Mouse (Mus musculus): ENCODE results near the gene Ccer2. TPM values are rescaled to one million over a fixed set of nuclear protein-coding genes. Genes with fewer than 3 reads are reported as not detected.

Ccer2 gene
- not detected for total RNA-seq (2023)

GRCm38 (mm10) chr7:28756079-28756478 lies at the start of gene Ccer2:
Gene Ccer2, plus strand, starts transcription at chr7:28756174.

GRCm38 (mm10) chr7:28716590-28717281 lies 39.2 kb upstream of the Ccer2 start, which contains the start of gene Fbxo17:
Gene Fbxo17, plus strand, starts transcription at chr7:28716804.

GRCm38 (mm10) chr7:28741709-28742438 lies 14.1 kb upstream of the Ccer2 start, which contains the start of the genes Mrps12 and Sars2:
Gene Mrps12, minus strand, starts transcription at chr7:28741820.
Gene Sars2, plus strand, starts transcription at chr7:28741992.

GRCm38 (mm10) chr7:28766173-28766879 lies 10.4 kb downstream of the Ccer2 start, which contains the start of gene Sirt2:
Gene Sirt2, plus strand, starts transcription at chr7:28766735.

GRCm38 (mm10) chr7:28767462-28767965 lies 11.5 kb downstream of the Ccer2 start, which contains the start of gene Nfkbib:
Gene Nfkbib, minus strand, starts transcription at chr7:28767512.

GRCm38 (mm10) chr7:28788307-28789195 lies 32.6 kb downstream of the Ccer2 start, which contains the start of gene Rinl:
Gene Rinl, plus strand, starts transcription at chr7:28788969.

GRCm38 (mm10) chr7:28808221-28808941 lies 52.4 kb downstream of the Ccer2 start, which contains the start of gene Hnrnpl:
Gene Hnrnpl, plus strand, starts transcription at chr7:28808541.

Other genes with a start within 250 kb of the Ccer2 start
- gene Ifnl2, start 245.7 kb upstream of the Ccer2 start, total RNA-seq (2023), result not detected
- not detected for gene Ifnl3, start 233.3 kb upstream of the Ccer2 start, total RNA-seq (2023)
- gene Sycn, start 215.3 kb upstream of the Ccer2 start, total RNA-seq (2023), result 1.0 TPM
- 0.55 TPM for gene Nccrp1, start 208.9 kb upstream of the Ccer2 start, total RNA-seq (2023)
- gene Samd4b, start 158.0 kb upstream of the Ccer2 start, total RNA-seq (2023), result 36.4 TPM
- gene Pak4, start 158.0 kb upstream of the Ccer2 start, total RNA-seq (2023), result 10.5 TPM
- not detected for gene Acp7, start 124.8 kb upstream of the Ccer2 start, total RNA-seq (2023)
- 1.6 TPM for gene Fbxo27, start 63.3 kb upstream of the Ccer2 start, total RNA-seq (2023)
- gene Fbxo17, start 39.4 kb upstream of the Ccer2 start, total RNA-seq (2023), result 15.6 TPM
- 27.1 TPM for gene Mrps12, start 14.4 kb upstream of the Ccer2 start, total RNA-seq (2023)
- 18.2 TPM for gene Sars2, start 14.2 kb upstream of the Ccer2 start, total RNA-seq (2023)
- gene Sirt2, start 10.6 kb downstream of the Ccer2 start, total RNA-seq (2023), result 51.1 TPM
- gene Nfkbib, start 11.3 kb downstream of the Ccer2 start, total RNA-seq (2023), result 48.3 TPM
- gene Rinl, start 32.8 kb downstream of the Ccer2 start, total RNA-seq (2023), result 126 TPM
- 641 TPM for gene Hnrnpl, start 52.4 kb downstream of the Ccer2 start, total RNA-seq (2023)
- 50.1 TPM for gene Ech1, start 69.0 kb downstream of the Ccer2 start, total RNA-seq (2023)
- gene Lgals4, start 77.7 kb downstream of the Ccer2 start, total RNA-seq (2023), result 9.6 TPM
- not detected for gene Lgals7, start 107.7 kb downstream of the Ccer2 start, total RNA-seq (2023)
- not detected for gene Capn12, start 125.2 kb downstream of the Ccer2 start, total RNA-seq (2023)
- 149 TPM for gene Actn4, start 206.2 kb downstream of the Ccer2 start, total RNA-seq (2023)
- gene Eif3k, start 225.7 kb downstream of the Ccer2 start, total RNA-seq (2023), result 317 TPM
- gene Map4k1, start 225.9 kb downstream of the Ccer2 start, total RNA-seq (2023), result 104 TPM